Mouse (Mus musculus) layer of hippocampus, adult 2 months (tissue): ENCODE results near the gene Pja2. TPM values are rescaled to one million over a fixed set of nuclear protein-coding genes. Genes with fewer than 3 reads are reported as not detected.
"Not testable (repeated sequence)": the region's sequence is repeated elsewhere in the genome, so short reads cannot be mapped to it uniquely, and the experiment has no call there.

ENCODE experiments used
- DNase-seq, 2 experiments: peaks; one replicate each; pipeline ENCODE4 v3.0.0; 2022; ENCODE audit warnings: low spot score in 2 of 2
- H3K27ac ChIP-seq: fragments of 200-600 bp; 2 replicates; pipeline ENCODE4 v1.8.1; 2022
- H3K4me3 ChIP-seq: fragments of 200-600 bp; 2 replicates; pipeline ENCODE4 v1.8.1; 2022; ENCODE audit warnings: mild to moderate bottlenecking
- CTCF ChIP-seq: fragments of 200-600 bp; conservative IDR thresholded peaks from 2 replicates; pipeline ENCODE4 v1.8.1; 2022; ENCODE audit warnings: antibody characterized with exemption, mild to moderate bottlenecking, moderate library complexity
- total RNA-seq, 2 experiments: library from RNA; stranded (reverse); gene quantifications; 2 replicates each; pipeline ENCODE4 v1.2.3; 2021

Pja2 gene
- total RNA-seq, 2 experiments from 2014 or later: 444 to 450 TPM

GRCm38 (mm10) chr17:64331291-64331897 is 322 bp downstream of the Pja2 start:
- TF ChIP-seq CTCF: no peak
- peak overlapping the region; percentile 99 for H3K27ac ChIP-seq
- peak overlapping the region; percentile 94 for H3K4me3 ChIP-seq
- DNase-seq: peak; percentile 13 to 38

- no peak for DNase-seq
- H3K27ac ChIP-seq: peak overlapping the region; percentile 99
- H3K4me3 ChIP-seq: peak overlapping the region; percentile 94
- no peak for TF ChIP-seq CTCF
These were observed 831 bp downstream of the Pja2 start for GRCm38 (mm10) chr17:64330885-64331284.

DNA sequence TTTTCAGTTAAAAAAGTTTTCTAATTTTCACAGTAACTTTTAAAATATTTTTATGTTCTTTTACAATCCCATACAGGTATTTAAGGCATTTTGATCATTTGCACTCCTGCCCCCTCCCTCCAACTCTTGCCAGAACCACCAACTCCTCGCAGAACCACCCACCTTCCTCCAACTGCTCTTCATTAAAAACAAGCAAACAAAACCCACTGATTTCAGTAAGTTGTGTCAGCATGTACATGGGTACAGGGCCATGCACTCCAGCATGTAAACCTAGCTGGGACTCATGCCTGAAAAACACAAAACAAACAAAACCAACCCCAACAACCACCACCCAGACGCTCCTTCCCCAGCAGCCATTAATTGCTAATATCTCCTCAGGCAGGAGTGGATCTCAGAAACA is 7.2 kb downstream of the Pja2 start:
- TF ChIP-seq CTCF: no peak
- Histone ChIP-seq H3K27ac (peak overlapping the region; percentile 61; the same call in 1 of the 2 replicates), H3K4me3 (no peak overlapping the region)
- peak in 1 of 2 experiments; percentile 12 for DNase-seq

GRCm38 (mm10) chr17:64315428-64315827 is 16.3 kb downstream of the Pja2 start:
- TF ChIP-seq CTCF: no peak
- DNase-seq: no peak
- Histone ChIP-seq H3K4me3 (no peak overlapping the region), H3K27ac (no peak overlapping the region)

GRCm38 (mm10) chr17:64314523-64314922 is 17.2 kb downstream of the Pja2 start:
- H3K4me3 ChIP-seq, DNase-seq, H3K27ac ChIP-seq: not testable (repeated sequence)

GRCm38 (mm10) chr17:64297628-64298027 is 34.1 kb downstream of the Pja2 start:
- DNase-seq: no peak
- Histone ChIP-seq H3K4me3 (no peak overlapping the region), H3K27ac (no peak overlapping the region)
- no peak for TF ChIP-seq CTCF

DNA sequence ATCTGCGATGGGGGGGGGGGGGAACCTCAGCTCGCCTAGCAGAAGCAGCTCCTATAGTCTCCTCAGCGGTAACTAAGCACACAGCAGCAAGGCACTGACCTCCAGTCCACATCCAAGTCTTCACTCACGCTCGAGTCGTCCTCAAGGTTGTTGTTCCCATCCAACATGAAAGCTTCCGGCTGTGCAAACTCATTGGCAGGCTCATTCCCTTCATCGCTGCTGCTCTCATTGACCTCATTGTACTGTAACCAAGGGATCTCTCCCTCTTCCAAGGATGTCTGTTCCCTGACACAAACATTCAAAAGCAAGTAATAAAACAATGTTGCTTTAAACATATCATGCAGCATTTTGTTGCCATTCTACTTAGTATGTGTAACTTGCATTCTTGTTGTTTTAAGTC is 39.0 kb downstream of the Pja2 start:
- no peak for DNase-seq
- H3K4me3 ChIP-seq: no peak overlapping the region

GRCm38 (mm10) chr17:64289684-64290083 is 42.0 kb downstream of the Pja2 start:
- no peak for TF ChIP-seq CTCF
- no peak overlapping the region for H3K4me3 ChIP-seq
- DNase-seq: no peak
- no peak overlapping the region for H3K27ac ChIP-seq

More for the DNA sequence above, 39.0 kb downstream of the Pja2 start:
- no peak for TF ChIP-seq CTCF
- H3K27ac ChIP-seq: no peak overlapping the region

- DNase-seq: peak; percentile 26 to 41
- Histone ChIP-seq H3K4me3 (no peak overlapping the region), H3K27ac (peak overlapping the region; percentile 29)
- TF ChIP-seq CTCF: no peak
These were observed 43.7 kb downstream of the Pja2 start for GRCm38 (mm10) chr17:64288000-64288399.

- no peak overlapping the region for H3K4me3 ChIP-seq
- 0 out of 2 replicates have a peak overlapping the region, but pooled peaks have one; percentile 6 for H3K27ac ChIP-seq
- DNase-seq: no peak
- TF ChIP-seq CTCF: no peak
These were observed 44.9 kb downstream of the Pja2 start for GRCm38 (mm10) chr17:64286836-64287235.

GRCm38 (mm10) chr17:64281368-64281767 is 50.3 kb downstream of the Pja2 start:
- H3K4me3 ChIP-seq, H3K27ac ChIP-seq: not testable (repeated sequence)
- DNase-seq: peak; percentile 11 to 30

DNA sequence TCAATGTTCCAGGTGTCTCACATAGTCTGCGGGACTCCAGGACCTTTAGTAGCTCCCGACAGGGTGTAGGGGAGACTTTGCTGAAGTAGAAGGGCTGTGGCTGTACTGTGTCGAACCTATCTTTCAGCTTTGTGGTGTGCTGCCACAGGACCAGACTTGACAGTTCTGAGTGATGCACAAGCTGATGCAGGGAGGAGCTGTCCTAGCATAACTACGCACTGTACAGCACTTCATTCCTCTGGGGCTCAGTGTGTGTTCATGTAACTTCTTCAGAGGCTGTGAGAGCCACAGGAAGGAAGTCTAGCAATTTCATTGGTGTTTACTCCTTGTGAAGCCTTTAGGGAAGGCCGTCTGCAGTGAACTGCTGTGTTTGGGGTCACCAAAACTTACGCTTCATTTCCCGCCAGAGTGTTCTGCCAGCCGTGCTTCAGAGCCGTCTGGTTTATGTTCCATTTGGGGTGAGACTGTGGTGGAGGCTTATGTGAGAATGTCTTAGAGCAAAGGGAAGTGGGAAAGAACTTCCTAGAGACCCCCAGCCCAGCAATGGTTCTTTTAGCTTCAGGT is 54.0 kb downstream of the Pja2 start:
- no peak overlapping the region for H3K27ac ChIP-seq
- no peak for DNase-seq
- no peak for TF ChIP-seq CTCF

GRCm38 (mm10) chr17:64276666-64277065 is 55.0 kb downstream of the Pja2 start:
- no peak for TF ChIP-seq CTCF
- H3K27ac ChIP-seq: no peak overlapping the region

More for the DNA sequence above, 54.0 kb downstream of the Pja2 start:
- no peak overlapping the region for H3K4me3 ChIP-seq

DNA sequence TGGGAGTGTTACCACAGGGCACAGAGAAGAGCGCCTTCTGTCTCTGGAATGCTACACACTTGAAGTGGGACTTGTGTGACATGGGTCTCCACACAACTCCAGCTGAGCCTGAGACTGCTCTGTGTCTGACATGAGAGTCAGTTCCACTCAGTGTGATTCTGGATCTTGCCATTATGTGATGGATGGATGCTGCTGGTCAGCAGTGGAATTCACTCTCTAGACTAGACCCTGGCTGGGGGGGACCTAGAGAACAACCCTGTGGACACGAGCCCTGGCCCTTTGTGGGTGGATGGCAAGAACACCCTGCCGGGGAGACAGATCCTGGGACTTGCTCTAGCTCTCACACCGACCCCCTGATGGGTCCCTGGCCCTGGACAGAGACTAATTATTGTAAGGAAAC is 56.5 kb downstream of the Pja2 start:
- no peak for TF ChIP-seq CTCF
- no peak overlapping the region for H3K4me3 ChIP-seq
- DNase-seq: no peak
- no peak overlapping the region for H3K27ac ChIP-seq

More at GRCm38 (mm10) chr17:64276666-64277065, 55.0 kb downstream of the Pja2 start:
- no peak for DNase-seq
- no peak overlapping the region for H3K4me3 ChIP-seq
